Mouse (Mus musculus) 416B (cell line): Measurements from ENCODE around the gene Fscn3.
A peak's percentile ranks its signal among the peaks of the same experiment; 100 is the strongest.

Experiments used
- DNase-seq: peaks from one replicate; pipeline ENCODE4 v3.0.0; 2011; ENCODE audit warnings: low read depth

Fscn3 gene

DNA sequence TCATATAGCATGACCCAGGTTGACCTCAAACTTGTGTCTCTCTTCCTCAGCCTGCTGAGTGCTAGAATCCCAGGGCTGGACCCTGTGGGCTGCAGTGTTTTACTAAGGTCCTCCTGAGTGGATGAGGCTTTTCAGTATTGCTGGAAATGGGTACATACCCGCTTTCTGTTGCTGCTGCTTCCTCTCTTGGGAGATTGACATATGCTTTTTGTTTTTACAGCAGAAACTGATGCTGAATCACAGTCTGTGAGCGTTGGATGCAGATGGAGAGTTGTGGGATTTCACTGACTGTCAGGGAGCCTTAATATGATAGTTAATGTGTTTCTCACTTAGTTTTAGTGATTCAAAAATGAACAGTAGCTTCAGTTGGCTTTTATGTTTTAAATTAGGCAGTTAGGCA lies 58.9 kb downstream of the Fscn3 start:
- no peak for DNase-seq

GRCm38 (mm10) chr6:28486905-28487304 lies 59.3 kb downstream of the Fscn3 start:
- DNase-seq = peak; percentile 70
